Mouse (Mus musculus) gonadal fat pad, adult 2 months (tissue): Measurements from ENCODE around the gene Camsap1. TPM values are rescaled to one million over a fixed set of nuclear protein-coding genes. Genes with fewer than 3 reads are reported as not detected.
A peak's percentile ranks its signal among the peaks of the same experiment; 100 is the strongest.

Source experiments
- DNase-seq: peaks from one replicate; pipeline ENCODE4 v3.0.0-alpha.2; 2012; ENCODE audit warnings: low read depth
- polyA plus RNA-seq: library from polyadenylated mRNA; depleted of rRNA; stranded (reverse); fragments of >200 nt; gene quantifications from 2 replicates; pipeline ENCODE4 v1.2.3, GENCODE M21; 2012; rRNA removed

The Camsap1 gene
- polyA plus RNA-seq, result 13.0 and 17.7 TPM in 2 replicates

DNA sequence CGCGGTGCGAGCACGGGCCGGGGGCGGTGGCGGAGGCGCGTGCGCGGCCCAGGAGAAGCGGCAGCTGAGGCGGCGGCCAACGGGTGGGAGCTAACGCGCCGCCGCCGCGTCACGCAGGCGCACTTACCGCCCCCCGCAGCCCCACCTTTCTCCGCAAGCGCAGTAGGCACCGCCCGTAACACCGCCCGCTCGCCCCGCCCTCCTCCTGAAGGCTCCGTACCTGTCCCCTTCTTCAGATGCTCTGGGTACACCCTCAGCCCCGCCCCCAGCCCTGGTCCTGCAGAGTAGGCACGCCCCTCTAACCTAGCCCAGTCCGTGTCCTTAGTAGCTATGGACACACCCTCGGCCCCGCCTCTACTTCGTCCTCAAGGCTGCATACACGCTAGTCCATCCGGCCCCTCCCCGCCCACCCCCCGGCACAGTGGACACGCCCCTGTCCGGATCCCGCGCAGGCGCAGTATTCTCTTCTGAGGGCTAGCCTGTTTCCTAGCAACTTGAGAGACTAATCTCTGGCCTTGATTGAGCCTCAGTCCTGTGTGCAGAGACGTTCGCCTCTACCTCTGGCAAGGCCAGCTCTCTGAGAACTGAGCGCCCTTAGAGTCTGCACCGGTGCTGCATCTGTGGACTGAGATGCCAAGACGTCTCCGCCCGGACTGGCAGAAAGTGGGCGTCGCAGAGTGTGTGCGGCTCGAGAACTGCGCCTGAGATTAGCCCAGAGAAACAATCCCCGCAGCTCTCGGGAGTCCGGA, at the start of gene Camsap1:
Camsap1 (minus strand) TSS at position 124 of the 749 bp plus-strand sequence.
- peak; percentile 93 for DNase-seq

- DNase-seq, result no peak
These were observed 47.2 kb upstream of the Camsap1 start for GRCm38 (mm10) chr2:26030288-26030687.

DNA sequence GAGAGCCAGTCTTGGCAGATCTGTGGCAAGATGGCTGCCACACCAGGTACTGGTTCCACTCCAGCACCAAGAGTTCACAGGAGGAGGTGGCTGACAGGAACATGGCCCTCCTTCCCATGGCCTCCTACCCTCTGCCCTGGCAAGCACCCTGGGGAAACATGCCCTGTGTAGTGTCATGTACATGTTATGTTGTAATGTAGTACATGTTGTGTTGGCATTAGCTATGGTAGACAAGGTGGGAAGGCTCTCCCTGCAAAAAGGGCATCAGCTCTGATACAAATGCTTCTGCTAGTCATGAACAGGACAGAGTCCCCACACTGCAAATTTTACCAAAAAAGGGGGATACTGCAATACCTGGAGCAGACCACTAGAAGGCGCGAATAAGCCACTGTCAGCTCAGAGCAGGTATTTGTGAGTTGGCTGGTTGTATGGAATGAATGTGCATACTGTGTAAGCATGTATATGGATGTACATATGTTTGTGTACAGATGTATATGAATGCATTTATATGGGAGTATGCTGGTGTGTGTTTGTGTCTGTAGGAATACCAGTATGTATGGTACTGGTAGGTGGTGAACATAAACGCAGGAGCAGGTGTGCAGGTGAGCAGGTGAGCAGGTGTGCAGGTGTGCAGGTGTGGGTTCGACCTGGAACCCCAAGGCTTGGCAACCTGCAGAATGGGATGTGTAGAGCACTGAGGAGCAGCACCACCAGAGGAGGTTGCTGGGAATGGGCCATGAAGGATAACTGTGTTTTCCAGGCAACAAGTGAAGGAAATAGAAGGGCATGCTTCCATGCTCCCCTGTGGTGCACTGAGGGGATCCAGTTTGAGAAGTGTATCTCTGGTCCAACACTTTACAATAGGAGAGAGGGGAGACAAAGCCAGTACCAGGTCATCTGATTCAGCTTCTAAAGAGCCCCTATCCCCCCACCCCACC, 41.3 kb upstream of the Camsap1 start:
- DNase-seq, result no peak

DNA sequence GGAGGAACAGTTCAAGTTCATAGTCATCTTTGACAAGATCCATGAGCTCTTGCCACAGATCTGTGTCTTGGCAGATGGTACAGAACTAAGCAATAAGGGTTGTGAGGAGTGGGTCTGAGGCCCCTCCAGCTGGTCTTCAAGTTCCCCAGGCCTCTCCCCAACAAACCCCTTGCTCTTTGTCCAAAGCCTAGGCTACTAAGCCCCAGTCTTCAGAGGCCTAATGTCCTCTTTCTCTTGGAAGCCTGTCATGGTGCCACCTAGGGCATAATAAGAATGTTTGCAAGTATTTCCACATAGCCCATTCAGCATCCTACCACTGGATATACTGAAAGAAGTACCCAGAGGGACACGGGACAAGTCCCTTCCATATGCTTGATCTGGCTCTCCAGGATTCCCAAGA, 39.5 kb upstream of the Camsap1 start:
- DNase-seq, result no peak

DNA sequence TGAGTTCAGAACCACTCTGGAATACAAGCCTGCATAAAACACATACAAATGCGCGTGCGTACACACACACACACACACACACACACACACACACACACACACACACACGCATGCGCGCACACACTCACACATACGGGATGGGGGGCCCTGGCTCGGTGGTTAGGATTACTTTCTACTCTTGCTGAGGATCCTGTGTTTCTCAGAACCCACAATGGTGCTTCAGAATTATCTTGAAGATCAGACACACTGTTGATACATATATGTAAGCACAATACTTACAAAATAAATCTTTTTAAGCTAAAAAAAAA, 39.1 kb upstream of the Camsap1 start:
- DNase-seq, result no peak

DNA sequence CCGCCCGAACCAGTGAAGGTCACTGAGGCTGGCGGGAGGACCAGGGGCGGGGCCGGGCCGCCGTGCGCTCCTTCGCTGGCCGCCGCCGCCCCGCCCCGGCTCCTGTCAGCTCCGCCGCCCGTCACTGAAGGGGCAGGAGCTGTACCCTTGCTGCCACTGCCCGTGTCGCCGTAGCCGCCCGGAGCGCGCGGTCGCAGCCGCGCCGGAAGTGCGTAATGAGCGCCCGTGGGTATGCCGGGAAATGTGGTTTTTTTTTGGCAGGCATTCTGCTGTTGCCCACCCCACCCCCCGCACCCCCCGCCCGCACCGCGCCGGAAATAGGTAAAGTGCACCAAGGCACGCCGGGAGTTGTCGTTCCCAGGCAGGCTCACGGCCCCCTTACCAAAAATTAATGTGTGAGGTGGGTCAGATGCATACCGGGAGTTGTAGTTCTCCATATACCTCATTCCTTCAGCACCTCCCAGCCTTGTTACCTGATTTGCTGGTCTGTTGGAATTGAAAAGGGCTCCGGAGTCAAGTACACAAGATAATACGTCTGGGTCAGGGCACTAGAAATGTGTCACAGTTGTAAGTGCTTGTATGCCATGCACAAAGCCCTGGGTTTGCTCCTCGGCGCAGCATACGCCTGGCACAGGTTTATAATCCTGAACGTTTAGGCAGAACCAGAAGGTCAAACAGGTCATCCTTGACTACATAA, 38.6 kb upstream of the Camsap1 start, which contains the start of gene Ubac1:
Ubac1 (minus strand) TSS at position 187 of the 697 bp plus-strand sequence.
- peak; percentile 34 for DNase-seq

DNA sequence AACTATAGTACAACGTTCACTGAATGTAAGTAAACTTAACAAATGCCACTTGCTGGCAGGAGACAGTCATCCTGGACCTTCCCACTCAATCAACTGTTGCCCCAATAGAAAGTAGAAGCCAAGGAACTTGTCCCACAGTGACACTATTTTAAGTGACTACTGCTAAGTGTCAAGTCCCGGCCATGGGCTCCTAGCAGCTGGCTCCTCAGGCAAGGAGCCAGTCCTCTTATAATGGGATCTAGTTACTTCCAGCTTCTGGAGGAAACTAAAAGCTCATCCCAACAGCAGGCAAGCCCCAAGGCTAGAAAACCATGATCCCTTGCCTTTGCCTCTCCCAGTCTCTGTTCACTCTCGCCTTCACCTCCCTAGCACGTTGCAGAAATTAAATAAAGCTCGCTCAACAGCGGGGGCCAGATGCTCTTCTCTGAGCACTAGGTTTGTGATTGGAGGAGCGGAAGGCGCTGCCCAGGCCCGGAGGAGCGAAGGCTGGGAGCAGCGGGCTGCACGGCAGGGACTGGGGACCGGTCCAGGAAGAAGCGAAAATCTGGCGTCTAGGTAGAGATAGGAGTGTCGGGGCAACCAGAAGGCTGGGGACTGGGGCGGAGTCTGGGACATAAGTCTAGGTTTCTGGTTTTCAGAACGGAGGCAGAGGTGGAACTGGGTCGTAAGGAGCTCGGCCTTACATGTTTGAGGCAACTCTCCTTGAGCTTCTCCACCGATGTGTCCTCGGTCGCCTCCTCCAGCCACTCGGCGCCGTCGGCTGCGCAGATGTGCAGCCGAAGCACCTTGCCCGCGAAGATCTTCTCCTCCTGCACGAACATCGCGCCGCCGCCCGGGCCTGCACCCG, 37.9 kb upstream of the Camsap1 start:
- no peak for DNase-seq

DNA sequence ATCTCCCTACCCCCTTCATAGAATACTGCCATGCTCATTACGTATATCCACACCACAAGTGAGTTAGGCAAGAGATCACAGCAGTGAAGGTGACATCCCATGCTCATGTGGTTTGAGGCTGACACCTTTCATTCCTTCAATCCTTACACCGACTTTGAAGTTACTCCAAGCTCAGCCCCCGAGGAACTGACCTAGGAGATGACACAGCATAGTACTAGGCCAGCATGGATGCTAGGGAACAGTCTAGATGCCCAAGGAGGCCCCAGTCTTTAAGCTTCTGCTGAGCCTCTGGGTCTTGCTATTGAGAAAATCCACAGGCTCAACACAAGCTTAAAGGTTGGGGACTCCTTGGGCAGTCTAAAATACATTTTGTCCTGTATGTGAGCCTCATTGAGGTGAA, 36.8 kb upstream of the Camsap1 start:
- DNase-seq, result no peak

GRCm38 (mm10) chr2:26017326-26017725, 34.2 kb upstream of the Camsap1 start:
- DNase-seq, result no peak

DNA sequence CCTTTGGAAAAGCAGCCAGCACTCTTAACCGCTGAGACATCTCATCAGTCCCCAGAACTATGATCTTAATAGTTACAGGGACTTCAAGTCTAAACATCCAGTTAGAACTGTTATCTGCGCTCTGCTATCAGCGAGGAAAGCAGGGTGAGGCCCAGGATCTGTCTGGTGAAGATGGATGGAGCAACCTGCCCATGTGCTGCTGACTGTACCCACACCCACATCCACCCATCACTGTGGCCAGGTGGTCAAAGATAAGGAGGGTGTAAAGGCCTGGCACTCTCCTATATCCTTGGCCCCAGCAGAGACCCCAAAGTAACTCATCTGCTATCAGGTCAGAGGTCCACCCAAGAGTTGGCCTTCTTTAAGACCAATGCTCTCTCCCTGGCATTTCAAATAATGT, 30.6 kb upstream of the Camsap1 start:
- DNase-seq, result no peak

DNA sequence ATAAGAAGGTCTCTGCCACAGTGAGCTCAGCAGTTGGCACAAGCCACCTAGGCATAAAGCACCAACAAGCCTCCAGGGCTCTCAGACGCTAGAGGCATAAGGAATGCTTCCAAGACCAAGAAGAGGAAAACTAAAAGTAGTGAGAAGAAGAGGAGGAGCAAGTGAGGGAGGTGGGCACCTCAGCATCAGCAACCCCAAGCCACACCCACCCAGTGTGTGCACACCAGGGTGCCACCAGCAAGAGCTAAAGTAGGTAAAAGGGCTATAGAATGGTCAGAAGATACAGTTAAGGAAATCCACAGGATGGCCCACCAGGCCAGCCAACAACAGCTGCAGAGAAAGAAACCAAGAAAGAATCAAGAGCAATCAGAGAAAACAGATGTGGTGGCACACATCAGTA, 28.3 kb upstream of the Camsap1 start:
- DNase-seq, result no peak

DNA sequence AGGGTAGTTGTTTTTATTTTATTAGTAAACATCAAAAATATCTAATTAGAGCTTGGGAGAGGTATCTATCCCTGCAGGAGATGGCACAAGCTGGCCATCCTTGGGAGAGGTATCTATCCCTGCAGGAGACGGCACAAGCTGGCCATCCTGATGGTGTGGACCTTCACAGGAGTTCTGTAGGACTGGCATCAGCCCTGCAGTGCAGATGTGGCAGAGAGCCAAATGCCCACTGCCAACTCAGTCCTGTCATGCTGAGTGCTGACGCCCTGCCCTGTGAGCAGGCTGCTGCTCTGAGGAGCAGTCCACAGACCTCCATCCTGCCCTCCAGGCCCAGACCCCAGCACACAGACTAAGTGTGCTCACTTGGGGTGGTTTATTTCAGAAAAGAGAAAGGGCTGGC, 18.9 kb upstream of the Camsap1 start:
- DNase-seq, result no peak

DNA sequence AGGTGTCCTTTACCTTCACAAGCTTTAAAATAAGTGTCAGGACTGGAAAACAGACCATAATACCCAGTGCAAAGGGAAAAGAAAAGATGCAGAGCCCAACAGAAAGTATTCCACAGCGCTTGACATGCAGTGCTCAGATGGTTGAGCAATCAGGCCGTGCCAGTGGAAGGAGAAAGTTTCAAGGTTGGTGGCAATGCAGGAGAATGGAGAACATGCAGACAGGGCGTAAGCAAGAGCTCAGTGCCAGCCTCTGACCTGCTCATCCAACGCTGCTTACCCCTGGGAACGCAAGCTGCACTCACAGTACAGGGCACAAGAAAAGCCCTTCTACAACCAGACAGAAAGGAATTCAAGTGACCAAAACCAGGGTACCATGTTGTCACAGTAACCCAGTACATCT, 18.1 kb upstream of the Camsap1 start:
- DNase-seq, result no peak

GRCm38 (mm10) chr2:25997716-25998115, 14.6 kb upstream of the Camsap1 start:
- DNase-seq, result no peak

- DNase-seq, result no peak
These were observed 11.7 kb upstream of the Camsap1 start for GRCm38 (mm10) chr2:25994791-25995190.

GRCm38 (mm10) chr2:25992285-25992684, 9.2 kb upstream of the Camsap1 start:
- DNase-seq, result no peak

- no peak for DNase-seq
These were observed 6.6 kb upstream of the Camsap1 start for GRCm38 (mm10) chr2:25989651-25990050.

- DNase-seq, result no peak
These were observed 4.7 kb upstream of the Camsap1 start for GRCm38 (mm10) chr2:25987817-25988216.

DNA sequence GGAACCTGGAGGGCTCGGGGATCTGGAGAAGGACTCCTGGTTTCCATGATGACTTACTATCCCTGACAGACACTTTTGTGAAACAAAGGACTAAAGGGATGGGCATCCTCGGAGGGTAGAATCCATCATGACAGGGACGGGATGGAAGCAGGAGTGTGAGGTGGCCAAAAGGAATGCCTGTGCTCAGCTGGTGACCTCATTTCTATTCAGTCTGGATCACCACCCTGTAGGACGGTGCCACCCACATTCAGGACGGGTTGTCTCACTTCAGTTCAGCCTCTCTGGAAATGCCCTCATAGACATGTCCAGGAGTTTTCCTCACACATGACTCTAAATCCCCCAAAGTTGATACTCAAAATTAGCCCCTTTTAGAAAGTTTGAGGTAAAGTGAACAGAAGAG, 3.5 kb upstream of the Camsap1 start:
- DNase-seq, result no peak

DNA sequence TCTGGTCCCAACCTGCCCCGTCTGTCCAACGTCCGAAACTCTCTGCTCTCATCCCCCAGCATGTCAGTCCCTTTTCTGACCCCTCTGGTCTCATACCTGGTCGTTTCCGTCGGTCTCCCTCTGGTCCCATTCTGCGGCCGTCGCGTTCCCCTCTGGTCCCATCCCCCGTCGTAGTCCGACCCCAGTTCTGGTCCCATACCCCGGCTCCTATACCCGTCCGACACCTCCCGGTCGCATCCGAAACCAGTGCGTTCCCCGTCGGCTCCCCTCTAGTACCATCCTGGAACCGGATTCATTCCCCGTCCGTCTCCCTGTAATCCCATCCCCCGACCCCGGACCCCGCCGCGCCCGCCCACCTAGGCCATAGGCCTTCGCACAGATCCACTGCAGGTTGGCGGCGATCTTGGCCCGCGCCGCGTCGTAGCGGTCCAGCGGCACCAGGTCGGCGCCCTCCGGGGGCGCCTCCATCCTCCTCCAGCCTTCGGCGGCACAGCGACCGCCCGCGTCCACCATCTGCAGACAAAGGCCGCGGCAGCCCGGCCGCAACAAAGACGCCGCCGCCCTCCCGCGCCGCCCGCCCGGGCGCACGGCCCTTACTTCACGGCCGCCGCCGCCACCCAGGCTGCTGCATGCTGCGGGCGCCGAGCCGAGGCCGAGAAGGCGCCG, 523 bp downstream of the Camsap1 start:
- no peak for DNase-seq

GRCm38 (mm10) chr2:25982052-25982425, 1.0 kb downstream of the Camsap1 start:
- DNase-seq, result no peak
